Mouse (Mus musculus): ENCODE measurements around the gene Styxl1.

DNA sequence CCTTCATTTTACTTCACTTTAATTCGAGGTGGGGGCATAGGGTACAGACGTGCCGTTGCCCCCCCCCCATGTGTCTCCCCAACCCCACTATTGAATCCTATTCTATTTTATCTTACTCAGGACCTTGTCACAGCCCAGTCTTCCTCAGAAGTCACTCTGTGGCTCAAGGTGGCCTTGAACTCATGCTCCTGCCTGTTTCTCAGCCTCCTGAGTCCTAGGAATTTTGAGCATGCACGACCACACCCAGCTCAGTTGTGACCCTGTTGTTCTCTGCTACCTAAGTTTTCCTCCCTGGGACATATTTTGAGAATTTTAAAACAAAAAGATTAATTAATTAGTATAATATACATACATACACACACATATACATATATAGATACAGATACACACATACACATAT, 25.5 kb upstream of the Styxl1 start:
- no peak for TF ChIP-seq CTCF (IDR thresholded peaks at IDR 0.05; ENCODE audit: low read depth)
- no peak for TF ChIP-seq EP300 (IDR thresholded peaks at IDR 0.05; ENCODE audit: low read depth)

Data from heart, postnatal 0 days (tissue).